Mouse (Mus musculus) central nervous system, embryonic 14 days (tissue): ENCODE results near the gene Bmpr1b. TPM values are rescaled to one million over a fixed set of nuclear protein-coding genes. Genes with fewer than 3 reads are reported as not detected.

Source experiments
- polyA plus RNA-seq: library from polyadenylated mRNA; depleted of rRNA; stranded (reverse); fragments of >200 nt; gene quantifications from 2 replicates; pipeline ENCODE4 v1.2.3, GENCODE M21; 2012; rRNA removed

Bmpr1b gene
- 3.2 and 3.4 TPM in 2 replicates for polyA plus RNA-seq

DNA sequence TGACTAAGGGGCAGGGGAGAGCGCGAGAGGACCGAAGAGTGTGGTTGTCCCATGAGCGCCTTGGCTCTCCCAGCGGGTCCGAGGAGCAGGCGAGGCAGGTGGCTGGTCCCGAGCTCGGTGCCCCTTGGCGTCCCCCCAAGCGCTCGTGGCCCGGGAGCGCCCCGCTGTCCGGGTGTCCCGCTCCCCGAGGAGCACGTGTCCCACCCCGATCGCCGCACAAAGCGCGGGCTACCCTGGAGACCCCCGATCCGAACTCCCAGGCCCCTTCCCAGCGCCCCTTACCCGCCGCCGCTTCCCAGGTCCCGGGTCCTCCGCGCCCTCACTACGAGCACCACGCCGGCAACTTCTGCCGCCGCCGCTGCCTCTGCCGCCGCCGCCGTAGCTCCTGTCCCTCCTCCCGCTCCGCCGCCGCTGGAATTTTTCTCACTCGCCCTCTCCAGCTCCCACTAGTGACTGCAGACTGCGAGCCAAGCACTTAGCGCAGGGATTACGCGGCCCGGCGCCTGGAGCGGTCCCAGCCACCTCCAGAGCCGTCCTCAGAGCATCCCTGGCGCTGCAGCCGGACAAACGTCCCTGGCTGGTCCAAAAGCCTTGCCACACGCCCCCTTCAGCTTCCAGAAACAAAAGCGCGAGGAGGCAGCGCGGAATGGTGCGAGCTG, at the start of gene Bmpr1b:
TSS of gene Bmpr1b (minus strand) at position 563 of the 659 bp plus-strand sequence.

Other genes with a start within 250 kb of the Bmpr1b start
- gene Pdlim5, start 226.3 kb upstream of the Bmpr1b start, polyA plus RNA-seq: 12.6 and 17.3 TPM in 2 replicates